Mouse (Mus musculus): ENCODE data around the gene Sap30bp. TPM values are rescaled to one million over a fixed set of nuclear protein-coding genes. Genes with fewer than 3 reads are reported as not detected.

Gene Sap30bp
- polyA plus RNA-seq, 1 experiment, result 53.5 TPM

- peak; percentile 39 to 56 for DNase-seq
These were observed 38.1 kb upstream of the Sap30bp start for GRCm38 (mm10) chr11:115894755-115895520.

GRCm38 (mm10) chr11:115898446-115898845, 34.6 kb upstream of the Sap30bp start:
- TF ChIP-seq POLR2A (IDR thresholded peaks at IDR 0.05; ENCODE audit: borderline replicate concordance, insufficient read depth, low read length) (no peak), CTCF (IDR thresholded peaks at IDR 0.05; ENCODE audit: borderline replicate concordance, insufficient read depth, low read depth, low read length) (no peak)
- DNase-seq, result no peak
- H3K4me3 ChIP-seq (replicated peaks; ENCODE audit: insufficient read depth, low read depth, low read length), result no peak overlapping the region
- WGBS, result 79% methylated on average over 7 of the region's 7 CpGs
- no peaks in the 10 kb centered on the region for H3K4me1 ChIP-seq (ENCODE audit: control insufficient read depth, insufficient read depth, low read length)
- H3K27ac ChIP-seq (ENCODE audit: insufficient read depth, low read length), result no peak overlapping the region
- no peaks in the 10 kb centered on the region for H3K27me3 ChIP-seq (ENCODE audit: control insufficient read depth, insufficient read depth, low read length)

More at GRCm38 (mm10) chr11:115894755-115895520, 38.1 kb upstream of the Sap30bp start:
- no peaks in the 10 kb centered on the region for H3K4me1 ChIP-seq (ENCODE audit: control insufficient read depth, insufficient read depth, low read length)
- 74% methylated on average over 14 of the region's 14 CpGs for WGBS
- no peak for TF ChIP-seq POLR2A (IDR thresholded peaks at IDR 0.05; ENCODE audit: borderline replicate concordance, insufficient read depth, low read length)
- no peak overlapping the region for H3K27ac ChIP-seq (ENCODE audit: insufficient read depth, low read length)
- no peaks in the 10 kb centered on the region for H3K27me3 ChIP-seq (ENCODE audit: control insufficient read depth, insufficient read depth, low read length)
- no peak overlapping the region for H3K4me3 ChIP-seq (replicated peaks; ENCODE audit: insufficient read depth, low read depth, low read length)

- H3K4me1 ChIP-seq (ENCODE audit: control insufficient read depth, insufficient read depth, low read length), result no peaks in the 10 kb centered on the region
- H3K27me3 ChIP-seq (ENCODE audit: control insufficient read depth, insufficient read depth, low read length), result no peaks in the 10 kb centered on the region
- peak; percentile 66 for TF ChIP-seq CTCF (IDR thresholded peaks at IDR 0.05; ENCODE audit: borderline replicate concordance, insufficient read depth, low read depth, low read length)
- TF ChIP-seq POLR2A (IDR thresholded peaks at IDR 0.05; ENCODE audit: borderline replicate concordance, insufficient read depth, low read length), result no peak
- 1% methylated on average over 4 of the region's 4 CpGs for WGBS
- H3K4me3 ChIP-seq (replicated peaks; ENCODE audit: insufficient read depth, low read depth, low read length), result no peak overlapping the region
- no peak overlapping the region for H3K27ac ChIP-seq (ENCODE audit: insufficient read depth, low read length)
- peak; percentile 73 to 87 for DNase-seq
These were observed 34.2 kb upstream of the Sap30bp start for GRCm38 (mm10) chr11:115898886-115899285.

GRCm38 (mm10) chr11:115899486-115900266, 33.4 kb upstream of the Sap30bp start, which contains the start of gene Smim5:
Gene Smim5 (plus strand): TSS chr11:115899966.
- Histone ChIP-seq H3K4me1 (ENCODE audit: control insufficient read depth, insufficient read depth, low read length) (no peaks in the 10 kb centered on the region), H3K4me3 (replicated peaks; ENCODE audit: insufficient read depth, low read depth, low read length) (no peak within 1 kb of the TSS), H3K27ac (ENCODE audit: insufficient read depth, low read length) (no peak within 1 kb of the TSS), H3K27me3 (ENCODE audit: control insufficient read depth, insufficient read depth, low read length) (no peaks in the 10 kb centered on the region)
- TF ChIP-seq POLR2A (IDR thresholded peaks at IDR 0.05; ENCODE audit: borderline replicate concordance, insufficient read depth, low read length) (no peak), CTCF (IDR thresholded peaks at IDR 0.05; ENCODE audit: borderline replicate concordance, insufficient read depth, low read depth, low read length) (no peak)
- 58% methylated on average over 16 of the region's 16 CpGs for WGBS
- DNase-seq, result no peak

GRCm38 (mm10) chr11:115900561-115901337, 32.3 kb upstream of the Sap30bp start:
- no peaks in the 10 kb centered on the region for H3K4me1 ChIP-seq (ENCODE audit: control insufficient read depth, insufficient read depth, low read length)
- no peak overlapping the region for H3K27ac ChIP-seq (ENCODE audit: insufficient read depth, low read length)
- TF ChIP-seq CTCF (IDR thresholded peaks at IDR 0.05; ENCODE audit: borderline replicate concordance, insufficient read depth, low read depth, low read length), result no peak
- DNase-seq, result no peak
- H3K27me3 ChIP-seq (ENCODE audit: control insufficient read depth, insufficient read depth, low read length), result no peaks in the 10 kb centered on the region
- H3K4me3 ChIP-seq (replicated peaks; ENCODE audit: insufficient read depth, low read depth, low read length), result no peak overlapping the region
- 88% methylated on average over 8 of the region's 8 CpGs for WGBS

GRCm38 (mm10) chr11:115901338-115902161, 31.5 kb upstream of the Sap30bp start:
- TF ChIP-seq CTCF (IDR thresholded peaks at IDR 0.05; ENCODE audit: borderline replicate concordance, insufficient read depth, low read depth, low read length) (no peak), POLR2A (IDR thresholded peaks at IDR 0.05; ENCODE audit: borderline replicate concordance, insufficient read depth, low read length) (no peak)
- H3K27ac ChIP-seq (ENCODE audit: insufficient read depth, low read length), result no peak overlapping the region
- no peak overlapping the region for H3K4me3 ChIP-seq (replicated peaks; ENCODE audit: insufficient read depth, low read depth, low read length)
- WGBS, result 92% methylated on average over 9 of the region's 9 CpGs
- no peaks in the 10 kb centered on the region for H3K4me1 ChIP-seq (ENCODE audit: control insufficient read depth, insufficient read depth, low read length)
- no peaks in the 10 kb centered on the region for H3K27me3 ChIP-seq (ENCODE audit: control insufficient read depth, insufficient read depth, low read length)
- no peak for DNase-seq

- WGBS, result 80% methylated on average over 5 of the region's 5 CpGs
- H3K27ac ChIP-seq (ENCODE audit: insufficient read depth, low read length), result no peak overlapping the region
- TF ChIP-seq CTCF (IDR thresholded peaks at IDR 0.05; ENCODE audit: borderline replicate concordance, insufficient read depth, low read depth, low read length), result no peak
- TF ChIP-seq POLR2A (IDR thresholded peaks at IDR 0.05; ENCODE audit: borderline replicate concordance, insufficient read depth, low read length), result no peak
- H3K27me3 ChIP-seq (ENCODE audit: control insufficient read depth, insufficient read depth, low read length), result no peaks in the 10 kb centered on the region
- H3K4me1 ChIP-seq (ENCODE audit: control insufficient read depth, insufficient read depth, low read length), result no peaks in the 10 kb centered on the region
- no peak for DNase-seq
- H3K4me3 ChIP-seq (replicated peaks; ENCODE audit: insufficient read depth, low read depth, low read length), result no peak overlapping the region
These were observed 30.9 kb upstream of the Sap30bp start for GRCm38 (mm10) chr11:115902177-115902576.
